Mouse (Mus musculus): ENCODE results near the gene Slc25a43. TPM values are rescaled to one million over a fixed set of nuclear protein-coding genes. Genes with fewer than 3 reads are reported as not detected.
A peak's percentile ranks its signal among the peaks of the same experiment; 100 is the strongest.

The Slc25a43 gene
- polyA plus RNA-seq (2015; fragmentation: Nextera tagmentation; extraction: Ambion mirVana) = 0.93 and 0.94 TPM in 2 replicates

- peak; percentile 42; the same call in 1 of the 2 replicates for ATAC-seq
- no peaks in the 10 kb centered on the region for H3K4me1 ChIP-seq (ENCODE audit: control insufficient read depth, insufficient read depth, low read length)
- peak within 1 kb of the TSS; percentile 68 for H3K9ac ChIP-seq (ENCODE audit: low read depth, low read length)
- no peaks in the 10 kb centered on the region for H3K27me3 ChIP-seq (ENCODE audit: control insufficient read depth, insufficient read depth, low read depth, low read length)
- WGBS = 19% methylated on average over 35 of the region's 36 CpGs
- H3K4me2 ChIP-seq (ENCODE audit: low read length) = peak within 1 kb of the TSS; percentile 75
- no peak within 1 kb of the TSS for H3K27ac ChIP-seq (ENCODE audit: low read length)
- H3K9me3 ChIP-seq (replicated peaks; ENCODE audit: control insufficient read depth, low read length, poor library complexity, severe bottlenecking) = no peaks in the 10 kb centered on the region
- H3K36me3 ChIP-seq (ENCODE audit: control insufficient read depth, insufficient read depth, low read length) = no peaks in the 10 kb centered on the region
- peak within 1 kb of the TSS; percentile 38 for H3K4me3 ChIP-seq (ENCODE audit: low read depth, low read length)
Measured at GRCm38 (mm10) chrX:36743503-36744101, at the start of gene Slc25a43. Slc25a43 (plus strand) TSS chrX:36743659.

DNA sequence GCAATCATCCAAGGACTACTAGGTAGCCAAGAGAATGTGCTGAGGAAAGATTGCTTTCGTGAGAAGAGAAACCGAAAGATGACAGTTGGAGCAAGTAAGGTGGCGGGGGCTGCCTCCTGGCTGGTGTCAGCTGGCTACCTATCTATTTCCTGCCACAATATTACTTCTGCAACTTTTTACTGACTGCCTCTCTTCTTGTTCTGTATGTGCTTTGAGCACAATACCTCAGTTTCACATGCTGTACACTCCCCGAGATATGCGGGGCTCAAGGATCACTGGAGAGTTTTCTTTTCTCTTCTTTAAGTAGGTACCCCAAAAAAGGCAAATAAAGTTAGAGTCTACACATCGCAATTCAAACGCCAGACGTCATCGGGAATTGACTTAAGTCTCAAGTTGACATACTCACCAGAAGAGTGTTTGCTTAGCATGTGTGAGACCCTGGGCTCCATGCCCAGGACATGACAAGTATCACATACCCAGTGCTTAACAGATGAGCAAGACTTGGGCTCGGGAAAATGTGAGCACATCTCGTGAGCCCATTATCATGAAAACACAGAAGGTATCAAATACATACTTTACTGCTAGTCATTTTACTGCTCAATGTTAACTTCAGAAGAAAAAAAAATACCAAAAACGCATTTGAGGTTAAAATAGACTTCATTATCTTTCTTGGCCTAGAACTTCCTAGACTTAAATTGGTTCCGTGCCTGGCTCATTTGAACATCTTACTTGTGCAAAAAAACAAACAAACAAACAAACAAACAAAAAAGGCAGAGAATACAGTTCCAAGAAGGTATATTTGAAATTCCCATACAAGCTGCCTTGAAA, 3.1 kb upstream of the Slc25a43 start:
- WGBS = 92% methylated on average over 13 of the region's 13 CpGs
- no peak for ATAC-seq
- Histone ChIP-seq H3K9ac (ENCODE audit: low read depth, low read length) (no peak overlapping the region), H3K4me1 (ENCODE audit: control insufficient read depth, insufficient read depth, low read length) (no peaks in the 10 kb centered on the region), H3K36me3 (ENCODE audit: control insufficient read depth, insufficient read depth, low read length) (no peaks in the 10 kb centered on the region), H3K27ac (ENCODE audit: low read length) (no peak overlapping the region), H3K27me3 (ENCODE audit: control insufficient read depth, insufficient read depth, low read depth, low read length) (no peaks in the 10 kb centered on the region), H3K4me2 (ENCODE audit: low read length) (no peak overlapping the region), H3K4me3 (ENCODE audit: low read depth, low read length) (no peak overlapping the region), H3K9me3 (replicated peaks; ENCODE audit: control insufficient read depth, low read length, poor library complexity, severe bottlenecking) (no peaks in the 10 kb centered on the region)

- Histone ChIP-seq H3K36me3 (ENCODE audit: control insufficient read depth, insufficient read depth, low read length) (no peaks in the 10 kb centered on the region), H3K4me2 (ENCODE audit: low read length) (no peak overlapping the region), H3K4me1 (ENCODE audit: control insufficient read depth, insufficient read depth, low read length) (no peaks in the 10 kb centered on the region), H3K4me3 (ENCODE audit: low read depth, low read length) (no peak overlapping the region), H3K27ac (ENCODE audit: low read length) (no peak overlapping the region), H3K27me3 (ENCODE audit: control insufficient read depth, insufficient read depth, low read depth, low read length) (no peaks in the 10 kb centered on the region), H3K9me3 (replicated peaks; ENCODE audit: control insufficient read depth, low read length, poor library complexity, severe bottlenecking) (no peaks in the 10 kb centered on the region), H3K9ac (ENCODE audit: low read depth, low read length) (no peak overlapping the region)
- ATAC-seq = no peak; the same call in 1 of the 2 replicates
- 27% methylated on average over 6 of the region's 6 CpGs for WGBS
Measured at GRCm38 (mm10) chrX:36741278-36741677, 2.2 kb upstream of the Slc25a43 start.

GRCm38 (mm10) chrX:36742744-36743143, 715 bp upstream of the Slc25a43 start:
- no peak overlapping the region for H3K27ac ChIP-seq (ENCODE audit: low read length)
- no peak overlapping the region for H3K4me3 ChIP-seq (ENCODE audit: low read depth, low read length)
- no peaks in the 10 kb centered on the region for H3K4me1 ChIP-seq (ENCODE audit: control insufficient read depth, insufficient read depth, low read length)
- no peaks in the 10 kb centered on the region for H3K36me3 ChIP-seq (ENCODE audit: control insufficient read depth, insufficient read depth, low read length)
- H3K9ac ChIP-seq (ENCODE audit: low read depth, low read length) = no peak overlapping the region
- no peak overlapping the region for H3K4me2 ChIP-seq (ENCODE audit: low read length)
- WGBS = 95% methylated on average over 5 of the region's 5 CpGs
- ATAC-seq = no peak
- H3K27me3 ChIP-seq (ENCODE audit: control insufficient read depth, insufficient read depth, low read depth, low read length) = no peaks in the 10 kb centered on the region
- no peaks in the 10 kb centered on the region for H3K9me3 ChIP-seq (replicated peaks; ENCODE audit: control insufficient read depth, low read length, poor library complexity, severe bottlenecking)

DNA sequence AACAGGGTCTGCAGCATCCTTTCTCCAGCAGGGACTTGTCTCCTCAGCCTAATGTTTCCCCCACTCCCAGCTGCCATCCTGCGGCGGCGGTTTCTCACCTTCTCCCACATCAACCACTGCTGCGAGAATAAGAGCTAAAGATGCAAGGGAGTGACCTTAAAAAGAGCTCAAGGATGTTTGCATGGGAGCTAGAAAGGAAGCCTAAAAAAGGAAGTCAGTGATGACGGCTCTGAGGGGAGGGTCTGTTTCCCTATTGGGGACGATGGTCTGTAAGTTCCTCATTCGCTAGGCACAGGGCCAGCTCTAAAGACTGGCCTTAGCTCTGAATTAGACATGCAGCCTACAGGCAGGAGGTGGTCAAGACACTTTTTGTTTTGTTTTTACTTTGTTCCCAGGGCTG, 1.3 kb downstream of the Slc25a43 start:
- ATAC-seq = no peak
- no peaks in the 10 kb centered on the region for H3K36me3 ChIP-seq (ENCODE audit: control insufficient read depth, insufficient read depth, low read length)
- no peak overlapping the region for H3K27ac ChIP-seq (ENCODE audit: low read length)
- H3K9me3 ChIP-seq (replicated peaks; ENCODE audit: control insufficient read depth, low read length, poor library complexity, severe bottlenecking) = no peaks in the 10 kb centered on the region
- WGBS = 71% methylated on average over 7 of the region's 7 CpGs
- H3K4me1 ChIP-seq (ENCODE audit: control insufficient read depth, insufficient read depth, low read length) = no peaks in the 10 kb centered on the region
- no peaks in the 10 kb centered on the region for H3K27me3 ChIP-seq (ENCODE audit: control insufficient read depth, insufficient read depth, low read depth, low read length)
- H3K9ac ChIP-seq (ENCODE audit: low read depth, low read length) = no peak overlapping the region
- no peak overlapping the region for H3K4me3 ChIP-seq (ENCODE audit: low read depth, low read length)
- H3K4me2 ChIP-seq (ENCODE audit: low read length) = no peak overlapping the region

DNA sequence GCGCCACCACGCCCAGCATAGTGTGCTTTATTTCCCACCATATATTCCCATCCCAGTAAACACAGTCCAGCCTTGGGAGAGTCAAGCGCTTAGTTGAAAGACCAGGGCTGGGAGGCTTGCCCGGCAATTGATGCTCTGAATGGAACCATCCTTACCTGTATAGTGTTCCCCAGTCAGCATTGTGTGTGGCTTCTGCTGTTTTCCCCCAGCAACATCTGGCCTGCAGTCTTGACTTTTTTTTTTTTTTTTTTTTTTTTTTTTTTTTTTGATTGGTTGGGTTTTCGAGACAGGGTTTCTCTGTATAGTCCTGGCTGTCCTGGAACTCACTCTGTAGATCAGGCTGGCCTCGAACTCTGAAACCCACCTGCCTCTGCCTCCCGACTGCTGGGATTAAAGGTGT, 1.9 kb downstream of the Slc25a43 start:
- no peak overlapping the region for H3K4me2 ChIP-seq (ENCODE audit: low read length)
- WGBS = 88% methylated on average over 7 of the region's 7 CpGs
- no peak overlapping the region for H3K9ac ChIP-seq (ENCODE audit: low read depth, low read length)
- no peaks in the 10 kb centered on the region for H3K27me3 ChIP-seq (ENCODE audit: control insufficient read depth, insufficient read depth, low read depth, low read length)
- H3K9me3 ChIP-seq (replicated peaks; ENCODE audit: control insufficient read depth, low read length, poor library complexity, severe bottlenecking) = no peaks in the 10 kb centered on the region
- no peak overlapping the region for H3K4me3 ChIP-seq (ENCODE audit: low read depth, low read length)
- no peaks in the 10 kb centered on the region for H3K4me1 ChIP-seq (ENCODE audit: control insufficient read depth, insufficient read depth, low read length)
- no peak for ATAC-seq
- H3K27ac ChIP-seq (ENCODE audit: low read length) = no peak overlapping the region
- no peaks in the 10 kb centered on the region for H3K36me3 ChIP-seq (ENCODE audit: control insufficient read depth, insufficient read depth, low read length)

DNA sequence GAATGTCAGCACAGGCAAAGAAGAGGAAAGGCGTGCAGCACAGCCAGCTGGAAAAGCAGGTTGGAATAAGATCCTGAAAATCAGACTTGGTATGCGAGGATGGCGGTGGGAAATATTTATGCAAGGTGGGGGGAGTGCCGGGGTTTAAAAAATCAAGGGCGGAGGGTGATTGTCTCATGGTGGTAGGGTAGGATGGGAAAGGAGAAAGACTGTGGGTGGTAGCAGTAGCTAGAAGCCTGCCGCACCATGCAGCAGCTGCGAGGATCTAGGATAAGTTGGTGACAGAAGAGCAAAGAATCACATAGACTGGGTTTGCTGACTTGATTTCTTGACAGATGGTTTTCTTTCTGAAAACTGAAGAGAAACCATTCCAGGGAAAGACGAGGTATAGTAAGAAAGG, 3.3 kb downstream of the Slc25a43 start:
- no peaks in the 10 kb centered on the region for H3K4me1 ChIP-seq (ENCODE audit: control insufficient read depth, insufficient read depth, low read length)
- H3K9me3 ChIP-seq (replicated peaks; ENCODE audit: control insufficient read depth, low read length, poor library complexity, severe bottlenecking) = no peaks in the 10 kb centered on the region
- H3K27ac ChIP-seq (ENCODE audit: low read length) = no peak overlapping the region
- H3K36me3 ChIP-seq (ENCODE audit: control insufficient read depth, insufficient read depth, low read length) = no peaks in the 10 kb centered on the region
- H3K4me3 ChIP-seq (ENCODE audit: low read depth, low read length) = no peak overlapping the region
- no peak for ATAC-seq
- WGBS = 78% methylated on average over 8 of the region's 8 CpGs
- no peak overlapping the region for H3K9ac ChIP-seq (ENCODE audit: low read depth, low read length)
- H3K4me2 ChIP-seq (ENCODE audit: low read length) = no peak overlapping the region
- no peaks in the 10 kb centered on the region for H3K27me3 ChIP-seq (ENCODE audit: control insufficient read depth, insufficient read depth, low read depth, low read length)

DNA sequence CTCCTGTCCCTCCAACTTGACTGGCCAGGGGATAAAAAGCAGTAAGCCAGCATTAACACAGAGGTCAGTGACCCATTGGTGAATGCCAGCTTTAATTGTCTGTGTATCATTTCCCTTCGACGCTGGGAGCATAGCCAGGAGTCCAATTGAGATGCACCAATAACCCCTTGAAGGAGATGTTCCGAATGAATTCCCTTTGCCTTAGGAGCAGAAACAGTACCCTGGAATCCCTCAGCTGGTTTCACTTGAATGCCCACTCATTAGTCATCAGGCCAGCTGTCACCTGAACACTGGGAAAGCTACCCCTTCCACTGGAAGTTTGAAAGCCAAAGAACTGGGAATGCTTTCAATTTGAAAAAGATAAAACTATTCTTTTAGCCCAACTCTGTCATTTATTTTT, 5.1 kb downstream of the Slc25a43 start:
- no peak overlapping the region for H3K27ac ChIP-seq (ENCODE audit: low read length)

DNA sequence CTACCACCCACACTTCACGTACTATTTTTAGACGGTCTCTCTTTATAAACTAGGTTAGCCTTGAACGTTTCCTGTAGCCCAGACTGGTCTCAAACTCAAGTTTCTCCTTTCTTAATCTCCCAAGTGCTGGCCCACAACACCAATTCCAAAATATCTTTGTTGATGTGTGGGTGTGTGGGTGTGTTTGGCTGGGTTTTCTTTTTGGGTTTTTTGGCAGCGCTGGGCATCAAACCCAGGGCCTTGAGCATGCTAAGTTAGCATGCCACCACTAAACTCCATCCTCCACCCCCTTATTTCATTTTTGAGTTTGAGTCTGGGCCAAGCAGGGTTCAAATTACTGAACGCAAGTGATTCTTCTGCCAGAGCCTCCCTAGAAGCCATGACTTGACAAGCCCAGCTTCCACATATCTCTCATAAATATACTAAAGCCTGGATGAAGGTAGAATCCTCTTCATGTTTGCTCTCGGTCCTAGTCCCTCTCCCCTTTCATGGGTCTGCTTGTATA, 5.9 kb downstream of the Slc25a43 start:
- no peak overlapping the region for H3K9ac ChIP-seq (ENCODE audit: low read depth, low read length)
- H3K4me3 ChIP-seq (ENCODE audit: low read depth, low read length) = no peak overlapping the region
- ATAC-seq = no peak
- H3K27ac ChIP-seq (ENCODE audit: low read length) = no peak overlapping the region
- H3K36me3 ChIP-seq (ENCODE audit: control insufficient read depth, insufficient read depth, low read length) = no peaks in the 10 kb centered on the region
- no peaks in the 10 kb centered on the region for H3K4me1 ChIP-seq (ENCODE audit: control insufficient read depth, insufficient read depth, low read length)
- no peaks in the 10 kb centered on the region for H3K9me3 ChIP-seq (replicated peaks; ENCODE audit: control insufficient read depth, low read length, poor library complexity, severe bottlenecking)
- WGBS = 83% methylated on average over 6 of the region's 6 CpGs
- H3K4me2 ChIP-seq (ENCODE audit: low read length) = no peak overlapping the region
- H3K27me3 ChIP-seq (ENCODE audit: control insufficient read depth, insufficient read depth, low read depth, low read length) = no peaks in the 10 kb centered on the region

More for the DNA sequence above, 5.1 kb downstream of the Slc25a43 start:
- Histone ChIP-seq H3K9me3 (replicated peaks; ENCODE audit: control insufficient read depth, low read length, poor library complexity, severe bottlenecking) (no peaks in the 10 kb centered on the region), H3K36me3 (ENCODE audit: control insufficient read depth, insufficient read depth, low read length) (no peaks in the 10 kb centered on the region), H3K4me3 (ENCODE audit: low read depth, low read length) (no peak overlapping the region), H3K9ac (ENCODE audit: low read depth, low read length) (no peak overlapping the region), H3K27me3 (ENCODE audit: control insufficient read depth, insufficient read depth, low read depth, low read length) (no peaks in the 10 kb centered on the region), H3K4me1 (ENCODE audit: control insufficient read depth, insufficient read depth, low read length) (no peaks in the 10 kb centered on the region), H3K4me2 (ENCODE audit: low read length) (no peak overlapping the region)
- 34% methylated on average over 3 of the region's 3 CpGs for WGBS
- no peak for ATAC-seq
